Mouse (Mus musculus) urinary bladder, postnatal 14 days (tissue): Measurements from ENCODE around the gene Cbx4.
A peak's percentile ranks its signal among the peaks of the same experiment; 100 is the strongest.

Source experiments
- DNase-seq: peaks from one replicate; pipeline ENCODE4 v3.0.0; 2021; ENCODE audit warnings: low spot score

The Cbx4 gene

GRCm38 (mm10) chr11:119084446-119085278, 1.4 kb downstream of the Cbx4 start:
- DNase-seq, result peak; percentile 55

- peak; percentile 71 for DNase-seq
Observed at GRCm38 (mm10) chr11:119083724-119084445, 2.1 kb downstream of the Cbx4 start.

GRCm38 (mm10) chr11:119082638-119083599, 3.1 kb downstream of the Cbx4 start:
- peak; percentile 57 for DNase-seq

- peak; percentile 36 for DNase-seq
Observed at GRCm38 (mm10) chr11:119081839-119082637, 4.0 kb downstream of the Cbx4 start.

- DNase-seq, result no peak
Observed at GRCm38 (mm10) chr11:119081148-119081838, 4.7 kb downstream of the Cbx4 start.

- no peak for DNase-seq
Observed at GRCm38 (mm10) chr11:119080461-119081147, 5.4 kb downstream of the Cbx4 start.

DNA sequence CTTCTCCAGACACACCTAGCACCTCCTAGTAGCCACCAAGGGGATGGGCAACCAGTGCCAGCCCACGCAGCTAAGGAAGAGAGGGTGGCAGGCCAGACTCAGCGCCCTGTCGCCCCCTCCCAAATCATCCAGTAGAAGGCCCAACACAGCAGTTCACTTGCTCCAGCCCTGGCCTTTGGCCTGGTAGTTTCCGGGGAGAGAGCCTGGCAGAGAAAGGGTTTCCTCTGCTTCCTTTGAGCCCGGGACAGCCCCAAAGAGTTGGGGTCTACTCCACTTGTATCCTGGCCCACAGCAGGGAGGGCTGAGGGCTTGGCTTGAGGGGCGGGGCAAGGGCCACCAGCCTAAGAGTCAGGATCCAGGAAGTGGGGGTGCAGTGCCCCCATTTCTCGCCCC, 6.6 kb downstream of the Cbx4 start:
- no peak for DNase-seq

DNA sequence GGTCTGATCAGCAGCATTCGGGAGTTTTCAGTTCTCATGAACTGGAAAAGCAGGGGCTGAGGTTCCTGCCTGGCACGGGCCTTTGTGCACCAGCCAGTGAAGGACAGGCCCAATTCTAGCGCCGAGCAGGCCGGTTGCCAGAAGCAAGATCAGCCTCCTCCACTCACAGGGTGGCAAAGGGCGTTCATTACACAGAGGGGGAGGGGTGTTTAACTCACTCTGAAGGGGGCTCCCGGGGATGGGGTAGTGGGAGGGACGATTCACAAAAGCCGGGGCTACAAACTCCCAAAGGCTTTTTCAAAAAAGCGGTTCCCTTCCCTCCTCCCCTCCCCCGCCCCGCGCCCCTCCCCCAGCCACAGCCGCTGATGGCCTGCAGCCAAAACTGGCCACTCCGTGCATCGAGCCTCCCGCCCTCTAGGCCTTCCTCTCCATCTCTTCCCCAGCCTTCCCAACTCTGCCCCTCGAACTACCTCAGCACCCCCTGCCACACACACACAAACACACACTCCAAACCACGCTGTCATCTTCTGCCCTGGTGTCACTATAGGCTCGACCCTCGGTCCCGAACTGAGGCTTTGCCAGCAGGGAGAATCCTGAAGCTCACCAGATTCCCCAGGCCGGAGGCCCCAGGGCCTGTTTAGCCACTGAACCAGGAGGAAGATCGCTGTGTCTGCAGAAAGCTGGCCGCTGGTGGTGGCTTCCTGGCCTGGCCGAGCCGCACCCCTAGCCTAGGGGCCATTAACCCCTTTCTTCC, 7.2 kb downstream of the Cbx4 start:
- peak; percentile 65 for DNase-seq

DNA sequence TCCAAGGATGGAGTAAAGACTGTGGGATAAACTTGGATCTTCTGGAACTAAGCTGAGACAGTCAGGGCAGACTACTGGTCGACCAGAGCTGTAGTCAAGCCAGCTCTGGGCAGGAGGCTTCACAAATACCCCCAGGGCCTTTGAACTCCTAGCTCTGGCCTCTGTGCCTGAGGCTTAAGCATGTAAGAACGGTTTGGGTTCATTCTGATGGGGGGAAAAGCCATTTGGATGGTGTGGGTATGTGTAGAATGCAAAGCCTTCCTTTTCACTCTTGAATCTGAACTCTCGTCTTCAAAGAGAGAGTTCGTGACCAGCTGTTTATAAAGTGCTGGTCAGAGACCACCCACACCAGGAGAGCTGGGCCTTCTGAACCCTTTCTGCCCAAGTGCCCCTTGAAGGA, 8.3 kb downstream of the Cbx4 start:
- DNase-seq, result no peak

DNA sequence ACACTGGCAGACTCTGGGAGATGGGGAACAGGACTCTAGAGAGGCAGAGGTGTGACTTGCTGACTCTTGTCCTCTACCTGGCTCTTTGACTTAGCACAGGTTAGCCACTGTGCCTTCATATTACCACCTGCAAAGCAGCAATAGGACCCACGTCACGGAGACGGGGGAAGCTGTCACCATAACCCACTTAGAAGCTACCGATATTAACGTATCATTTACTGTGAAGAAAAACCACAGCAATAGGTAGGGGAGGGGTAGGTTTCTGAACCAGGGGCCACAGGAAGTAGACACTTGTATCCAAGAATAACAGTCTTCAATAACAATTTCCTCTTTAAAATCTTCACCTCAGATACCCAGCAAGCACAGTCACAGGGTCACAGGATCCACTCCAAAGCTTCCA, 10.2 kb downstream of the Cbx4 start:
- no peak for DNase-seq

DNA sequence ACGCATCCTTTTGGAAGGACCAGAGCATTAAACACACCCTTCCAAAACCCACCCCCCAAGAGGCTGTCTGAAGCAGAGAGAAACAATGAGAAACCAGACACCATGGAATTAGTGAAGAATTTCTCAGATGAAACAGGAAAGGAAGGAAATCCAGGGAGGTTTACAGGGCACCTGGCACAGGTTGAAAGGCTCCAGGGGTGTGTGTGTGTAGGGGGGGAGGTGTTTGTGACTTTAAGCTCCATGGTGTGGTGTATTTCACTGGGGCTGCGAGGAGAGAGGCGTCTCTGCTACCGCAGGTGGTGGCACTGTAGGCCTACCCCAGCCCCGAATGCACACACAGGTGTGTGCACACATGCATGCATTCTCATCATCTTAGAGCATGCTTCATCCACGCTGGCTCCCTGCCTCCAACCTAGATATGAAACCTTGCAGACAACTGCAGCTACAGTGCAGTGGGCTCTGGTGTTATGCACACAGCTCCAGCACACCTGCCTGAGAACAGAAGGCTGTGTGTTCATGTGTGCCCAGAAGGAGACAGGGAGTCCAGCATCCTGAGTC, 12.1 kb downstream of the Cbx4 start:
- DNase-seq, result no peak

DNA sequence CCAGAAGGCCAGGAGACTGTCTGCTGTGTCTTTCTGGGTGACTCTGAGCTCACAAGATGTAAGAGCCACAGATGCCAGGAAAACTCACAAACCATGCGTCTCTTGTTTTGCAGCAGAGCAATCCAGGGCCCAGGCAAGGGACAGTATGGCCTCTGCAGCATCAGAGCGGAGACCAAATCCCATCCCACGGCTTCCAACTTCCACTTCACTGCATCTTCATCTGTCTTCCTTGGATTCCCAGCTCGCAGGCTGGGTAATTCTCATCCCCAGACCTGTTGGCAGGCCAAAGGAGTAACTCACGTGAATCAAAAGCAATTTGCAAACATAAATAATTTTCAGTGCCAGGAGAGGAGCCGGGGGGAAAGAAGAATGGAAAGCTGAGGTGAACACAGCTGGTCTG, 13.0 kb downstream of the Cbx4 start:
- no peak for DNase-seq

DNA sequence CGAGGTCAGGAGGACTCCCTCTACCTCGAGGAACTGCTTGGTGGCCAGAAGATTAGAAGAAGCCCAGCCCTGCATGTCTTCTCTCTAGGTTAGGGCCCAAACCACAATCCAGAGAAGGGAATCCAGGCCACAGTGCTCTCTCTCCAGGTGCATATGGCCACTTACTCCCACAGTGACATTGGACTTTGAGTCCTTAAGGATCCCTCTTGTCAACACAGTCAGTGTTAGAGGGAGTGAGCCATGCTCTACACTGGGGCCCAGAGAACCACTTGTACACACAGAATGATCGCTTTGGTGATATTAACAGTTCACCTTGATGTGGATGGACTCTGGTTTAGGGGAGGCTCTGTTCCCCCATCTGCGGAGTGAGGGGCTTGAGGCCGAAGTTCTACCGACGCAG, 13.8 kb downstream of the Cbx4 start:
- no peak for DNase-seq

DNA sequence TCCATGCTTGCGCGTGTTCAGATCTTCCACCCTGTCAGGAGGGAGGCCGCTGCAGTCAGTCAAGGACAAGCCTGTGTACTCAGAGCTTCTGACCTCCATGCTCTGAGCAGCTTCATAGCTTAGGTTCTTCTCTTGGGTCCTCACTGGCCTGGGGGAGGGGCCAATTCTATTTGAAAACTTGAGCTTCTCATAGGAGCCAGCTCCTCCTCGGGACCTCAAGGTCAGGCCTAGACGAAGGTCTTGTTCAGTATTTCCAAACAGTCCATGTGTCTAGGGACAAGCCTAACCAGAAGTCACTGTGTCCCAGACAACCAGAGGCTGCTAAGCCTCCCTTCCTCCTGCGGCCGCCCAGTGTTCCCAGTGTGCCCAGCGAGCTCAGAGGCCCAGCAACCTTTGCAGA, 19.2 kb downstream of the Cbx4 start:
- DNase-seq, result no peak

- DNase-seq, result no peak
Observed at GRCm38 (mm10) chr11:119059256-119059655, 26.8 kb downstream of the Cbx4 start.

- DNase-seq, result peak; percentile 86
Observed at GRCm38 (mm10) chr11:119058041-119058995, 27.7 kb downstream of the Cbx4 start.

DNA sequence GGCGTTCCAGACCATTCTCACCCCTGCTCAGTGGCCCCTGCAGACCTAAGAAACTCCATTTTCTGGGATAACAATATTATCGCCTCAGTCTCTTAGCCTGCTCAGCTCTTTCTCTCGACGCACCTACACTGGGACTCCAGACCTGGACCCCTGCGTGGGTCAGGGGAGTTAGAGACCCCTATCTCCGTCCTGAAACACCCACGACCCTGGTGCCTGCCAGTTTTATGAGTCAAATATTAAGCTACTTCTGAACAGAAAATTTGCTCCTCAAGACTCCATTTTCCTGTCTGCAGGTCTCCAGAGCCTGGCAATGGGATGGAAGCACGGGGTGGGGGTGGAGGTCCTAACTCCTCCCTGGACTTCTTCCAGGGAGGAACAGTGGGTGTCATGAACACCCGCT, 28.7 kb downstream of the Cbx4 start:
- no peak for DNase-seq
